Mouse (Mus musculus) myocyte (in vitro differentiated cells): ENCODE data around the gene Grip2.

Experiments
- CEBPB ChIP-seq: IDR thresholded peaks from 2 replicates; pipeline ENCODE4 v1.6.1; 2011; ENCODE audit warnings: mild to moderate bottlenecking, moderate library complexity; ENCODE audit not compliant: poor library complexity, insufficient read depth, severe bottlenecking
- MAX ChIP-seq: IDR thresholded peaks from one replicate; pipeline ENCODE4 v1.6.1; 2011; ENCODE audit warnings: low read depth, mild to moderate bottlenecking, control low read depth
- MYOG ChIP-seq, 3 experiments: IDR thresholded peaks; one replicate each; pipeline ENCODE4 v1.6.1; 2011; ENCODE audit warnings: control low read depth in 2 of 3, low read depth in 2 of 3, mild to moderate bottlenecking in 2 of 3; ENCODE audit not compliant: insufficient read length in 2 of 3, control insufficient read depth in 1 of 3, insufficient read depth in 1 of 3
- POLR2A ChIP-seq: IDR thresholded peaks from one replicate; pipeline ENCODE4 v1.6.1; 2011; ENCODE audit warnings: low read depth, mild to moderate bottlenecking, control low read depth, moderate library complexity; ENCODE audit not compliant: insufficient read length
- TCF12 ChIP-seq: IDR thresholded peaks from one replicate; pipeline ENCODE4 v1.6.1; 2011; ENCODE audit warnings: mild to moderate bottlenecking, control low read depth; ENCODE audit not compliant: poor library complexity, insufficient read depth, severe bottlenecking
- TCF3 ChIP-seq: IDR thresholded peaks from one replicate; pipeline ENCODE4 v1.6.1; 2011; ENCODE audit warnings: low read depth, control low read depth; ENCODE audit not compliant: insufficient read length
- USF1 ChIP-seq: IDR thresholded peaks from one replicate; pipeline ENCODE4 v1.6.1; 2011; ENCODE audit warnings: low read depth, mild to moderate bottlenecking, control low read depth, moderate library complexity

DNA sequence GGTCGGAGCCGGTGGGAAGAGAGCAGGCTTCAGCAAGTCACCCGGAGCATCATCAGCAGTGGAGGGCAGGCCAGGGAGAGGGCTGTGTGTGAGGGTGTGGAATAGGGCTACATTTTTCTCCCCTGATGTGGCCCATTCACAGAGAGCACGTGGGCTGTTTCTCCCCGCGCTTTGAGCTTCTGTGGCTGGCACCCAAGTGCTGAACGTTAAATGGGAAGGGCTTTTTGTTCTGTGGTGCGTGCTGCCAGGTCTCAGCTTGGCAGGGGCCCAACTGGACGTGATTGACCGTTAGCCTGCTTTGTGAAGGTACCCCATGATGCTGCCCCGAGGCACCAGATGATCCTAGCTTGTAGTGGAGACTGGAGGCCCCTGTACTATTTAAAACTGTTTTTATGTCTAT is 94.9 kb downstream of the Grip2 start:
- TF ChIP-seq MAX (no peak), MYOG (IDR thresholded peaks at IDR 0.05; ENCODE audit: control insufficient read depth in 1 of 3, insufficient read depth in 1 of 3, insufficient read length in 2 of 3, low read depth in 2 of 3) (no peak), TCF12 (no peak), POLR2A (no peak), CEBPB (no peak), USF1 (no peak), TCF3 (no peak)
